Mouse (Mus musculus) c-Kit-positive CD71-positive TER-119-negative erythroid progenitor cells, embryonic 14.5 days (primary cell): ENCODE measurements around the gene Gm20458.

Experiments
- DNase-seq: peaks from one replicate; pipeline ENCODE4 v3.0.0-alpha.2; 2013; ENCODE audit warnings: low read depth

Gene Gm20458

DNA sequence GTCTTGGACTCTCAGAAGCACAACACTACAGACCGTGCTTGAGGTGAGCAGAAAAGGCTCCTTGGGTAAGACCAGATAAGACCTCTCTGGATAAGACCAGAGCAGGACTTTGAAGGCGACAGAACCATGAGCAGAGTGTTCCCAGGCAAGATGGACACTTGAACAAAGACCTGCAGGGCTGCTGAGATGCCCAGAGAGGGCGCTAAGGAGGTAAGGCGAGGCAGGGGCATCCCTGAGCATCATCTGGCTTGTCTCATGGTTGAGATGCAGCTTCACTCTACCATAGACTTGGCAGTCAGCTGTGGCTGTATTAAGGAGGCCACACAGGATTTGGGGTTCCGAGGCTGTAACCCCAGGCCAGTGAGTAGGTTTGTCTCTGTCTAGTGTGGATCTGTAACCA is 38.5 kb downstream of the Gm20458 start:
- no peak for DNase-seq

DNA sequence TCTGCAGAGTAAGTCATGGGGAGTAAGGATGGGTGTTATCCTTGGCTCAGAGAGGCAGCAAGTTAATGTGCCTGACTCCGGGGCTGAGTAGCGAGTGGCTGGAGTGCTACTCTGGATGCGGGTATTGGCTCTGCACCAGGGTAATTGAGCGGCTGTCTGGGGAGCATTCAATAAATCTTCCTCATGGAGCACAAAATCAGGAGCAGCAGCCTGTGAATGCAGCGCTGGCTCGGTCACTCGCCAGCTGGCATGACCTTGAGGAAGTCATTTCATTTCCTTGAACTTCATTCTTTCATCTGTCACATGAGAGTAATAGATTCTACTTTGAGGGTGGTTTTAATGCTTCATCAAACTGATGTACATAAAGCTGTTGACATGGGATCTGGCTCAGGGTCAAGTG is 39.7 kb downstream of the Gm20458 start:
- DNase-seq: no peak

- no peak for DNase-seq
Measured at GRCm38 (mm10) chr2:164504919-164505318, 44.2 kb downstream of the Gm20458 start.

GRCm38 (mm10) chr2:164505619-164506347 is 45.0 kb downstream of the Gm20458 start:
- DNase-seq: no peak

DNA sequence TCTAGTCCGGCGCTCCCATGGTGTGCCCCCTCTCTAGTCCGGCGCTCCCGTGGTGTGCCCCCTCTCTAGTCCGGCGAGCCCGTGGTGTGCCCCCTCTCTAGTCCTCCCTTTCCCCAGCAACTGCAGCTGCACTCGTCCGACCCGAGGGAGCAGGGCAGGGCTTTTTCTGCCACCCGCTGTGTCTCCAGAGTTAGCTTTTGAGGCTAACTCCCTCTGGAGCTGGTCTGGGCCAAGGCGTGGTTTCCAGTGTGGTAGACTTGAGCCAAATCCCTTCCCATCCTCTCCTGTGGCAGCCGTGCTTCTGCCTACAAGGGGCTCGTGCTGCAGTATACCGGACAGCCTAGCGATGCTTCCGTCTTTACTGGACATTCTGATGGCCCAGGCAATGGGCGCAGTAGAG is 47.0 kb downstream of the Gm20458 start:
- DNase-seq: no peak

DNA sequence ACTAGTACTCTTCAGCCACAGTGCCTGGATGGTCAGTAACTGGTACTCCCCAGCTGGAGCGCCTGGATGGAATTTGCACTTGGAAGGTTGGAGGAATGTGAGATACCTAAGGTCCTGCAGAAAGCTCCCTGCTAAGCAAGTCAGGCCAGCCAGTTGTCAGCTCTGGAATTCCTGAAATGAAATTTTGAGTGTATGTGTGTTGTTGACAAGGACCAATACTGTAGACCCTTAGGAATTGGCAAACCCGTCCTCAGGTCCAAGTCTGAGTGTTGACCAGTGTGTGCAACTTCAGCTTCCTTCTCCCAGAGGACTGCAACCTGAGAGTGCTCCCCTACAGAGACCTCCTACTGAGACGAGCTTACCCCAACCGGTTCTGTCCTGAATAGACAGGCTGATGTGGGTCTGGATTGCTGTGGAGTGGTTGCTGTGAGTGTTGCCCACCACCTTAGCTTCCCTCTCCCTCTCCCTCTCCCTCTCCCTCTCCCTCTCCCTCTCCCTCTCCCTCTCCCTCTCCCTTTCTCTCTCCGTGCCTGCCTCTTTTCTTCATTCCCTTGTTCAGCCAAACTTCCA is 49.9 kb downstream of the Gm20458 start:
- DNase-seq: no peak

DNA sequence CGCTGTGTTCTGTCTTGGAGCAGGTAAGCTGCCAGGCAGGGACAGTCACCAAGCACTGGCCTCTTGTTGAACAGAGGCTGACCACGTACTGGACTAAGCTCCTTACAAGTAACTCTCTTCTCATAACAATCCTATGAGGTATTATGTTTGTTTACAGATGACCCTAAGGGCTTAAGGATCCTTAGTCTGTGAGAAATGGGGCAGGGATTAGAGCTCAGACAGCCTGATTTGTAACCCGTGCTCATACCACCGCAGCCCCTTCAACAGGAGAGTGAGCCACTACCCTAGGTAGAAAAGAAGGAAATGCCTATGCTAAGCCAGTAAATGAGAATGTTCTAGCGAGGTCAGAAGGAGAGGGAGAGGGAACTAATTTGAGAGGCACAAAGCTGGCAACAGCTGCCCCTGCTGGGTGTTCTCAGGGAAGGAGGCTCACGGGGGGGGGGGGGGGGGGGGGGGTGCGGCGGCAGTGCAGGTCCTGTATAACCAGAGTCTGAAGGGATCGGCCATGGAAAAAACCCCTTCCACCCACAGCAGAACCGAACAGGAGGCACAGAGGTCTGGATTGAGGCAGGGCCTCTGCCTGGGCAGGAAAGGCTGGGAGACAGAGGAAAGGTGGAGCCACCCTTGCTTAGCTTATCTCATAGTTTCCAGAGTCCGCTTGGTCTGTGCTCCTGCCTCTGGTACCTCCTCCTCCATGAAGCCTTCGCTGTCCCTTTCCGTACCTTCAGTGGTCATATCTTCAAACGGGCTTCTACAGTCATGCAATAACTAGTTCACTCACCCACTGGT is 51.5 kb downstream of the Gm20458 start:
- DNase-seq: no peak

GRCm38 (mm10) chr2:164513389-164513788 is 52.6 kb downstream of the Gm20458 start:
- DNase-seq: no peak

DNA sequence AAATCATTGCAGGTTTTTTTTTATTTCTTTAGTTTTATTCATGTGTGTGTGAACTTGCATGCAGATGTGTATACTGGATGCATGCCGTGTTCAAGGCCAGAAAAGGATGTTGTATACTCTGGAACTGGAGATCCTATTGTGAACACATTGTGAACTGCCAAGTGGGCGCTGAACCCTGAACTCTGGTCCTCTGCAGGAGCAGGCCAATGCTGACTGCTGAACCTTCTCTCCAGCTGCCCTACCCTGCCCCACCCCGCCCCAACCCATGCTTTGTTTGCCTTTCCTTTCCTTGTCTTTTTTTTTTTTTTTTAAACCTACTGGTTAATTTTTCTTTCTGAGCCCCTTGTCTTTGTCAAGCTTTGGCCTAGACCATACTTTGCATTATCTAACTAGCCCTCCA is 54.1 kb downstream of the Gm20458 start:
- no peak for DNase-seq

- DNase-seq: no peak
Measured at GRCm38 (mm10) chr2:164515897-164516296, 55.1 kb downstream of the Gm20458 start.

DNA sequence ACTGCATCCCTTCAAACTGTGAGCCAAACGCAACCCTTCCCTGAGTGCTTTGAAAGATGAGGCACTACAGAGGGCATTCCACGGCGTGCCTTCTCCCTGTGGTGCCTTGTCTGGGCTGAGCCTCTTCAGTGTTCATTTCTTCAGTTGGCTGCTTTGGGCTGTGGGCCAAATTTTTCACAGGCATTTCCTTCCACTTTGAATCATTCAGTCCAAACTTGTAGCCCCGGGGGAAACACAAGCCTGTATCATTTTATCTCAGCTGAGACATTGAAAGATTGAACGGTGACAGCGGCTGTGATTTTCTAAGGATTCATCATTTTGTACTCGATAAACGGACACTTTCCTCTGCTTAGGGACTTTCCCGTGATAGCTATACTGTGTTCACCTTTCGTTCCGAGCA is 55.8 kb downstream of the Gm20458 start:
- no peak for DNase-seq

DNA sequence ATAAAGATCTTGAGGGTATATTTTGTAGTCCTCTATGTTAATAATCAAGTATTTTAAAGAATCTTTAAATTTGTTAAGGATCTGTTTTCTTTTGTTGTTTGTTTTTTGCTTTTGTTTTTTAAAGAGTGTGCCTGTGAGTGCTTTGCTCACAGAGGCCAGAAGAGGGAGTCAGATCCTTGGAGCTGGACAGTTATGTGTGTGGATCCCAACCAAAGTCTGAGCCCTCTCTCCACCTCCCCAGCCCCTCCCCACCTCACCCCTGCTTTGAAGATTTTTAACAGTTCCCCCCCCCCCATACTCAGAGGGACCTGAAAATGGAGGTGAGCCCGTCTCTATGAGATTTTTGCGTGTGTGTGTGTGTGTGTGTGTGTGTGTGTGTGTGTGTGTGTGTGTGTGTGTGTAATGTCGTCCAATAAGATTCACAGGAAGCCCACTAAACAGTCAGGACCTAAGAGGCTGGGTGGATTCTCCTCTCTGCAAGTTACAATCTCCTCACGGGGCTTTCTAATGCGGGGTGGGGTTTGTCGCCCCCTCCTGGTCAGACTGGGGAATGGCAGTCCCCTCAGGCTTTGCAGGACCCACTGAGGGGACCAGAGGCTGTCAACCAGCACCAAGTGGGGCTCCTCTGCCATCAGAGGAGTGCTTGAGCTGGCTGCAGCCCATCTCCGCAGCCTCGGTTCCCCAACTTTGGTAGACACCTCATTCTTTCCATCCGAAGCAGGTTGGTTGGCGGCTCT is 56.9 kb downstream of the Gm20458 start:
- peak; percentile 41 for DNase-seq

- no peak for DNase-seq
Measured at GRCm38 (mm10) chr2:164518266-164519170, 57.8 kb downstream of the Gm20458 start.

GRCm38 (mm10) chr2:164519171-164519526 is 58.4 kb downstream of the Gm20458 start:
- DNase-seq: no peak

GRCm38 (mm10) chr2:164520782-164521181 is 60.0 kb downstream of the Gm20458 start:
- no peak for DNase-seq

DNA sequence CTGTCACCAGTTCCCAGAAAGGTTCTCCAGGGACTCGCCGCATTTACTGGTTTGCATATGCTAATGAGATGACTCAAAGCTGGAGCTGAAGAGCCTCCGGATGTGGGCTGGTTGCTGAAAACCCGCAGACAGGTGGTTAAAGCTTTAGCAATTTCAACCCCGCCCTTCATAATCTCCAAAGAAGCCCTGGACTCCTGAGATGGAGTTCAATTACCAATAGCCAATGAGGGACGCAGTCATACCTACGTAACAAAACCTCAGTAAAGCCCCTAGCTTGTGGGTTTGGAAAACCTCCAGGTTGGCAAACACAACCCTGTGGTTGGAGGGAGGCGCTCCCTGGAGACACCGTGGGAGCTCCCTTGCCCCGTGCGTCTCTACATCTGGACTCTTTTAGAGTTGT is 61.1 kb downstream of the Gm20458 start:
- no peak for DNase-seq

DNA sequence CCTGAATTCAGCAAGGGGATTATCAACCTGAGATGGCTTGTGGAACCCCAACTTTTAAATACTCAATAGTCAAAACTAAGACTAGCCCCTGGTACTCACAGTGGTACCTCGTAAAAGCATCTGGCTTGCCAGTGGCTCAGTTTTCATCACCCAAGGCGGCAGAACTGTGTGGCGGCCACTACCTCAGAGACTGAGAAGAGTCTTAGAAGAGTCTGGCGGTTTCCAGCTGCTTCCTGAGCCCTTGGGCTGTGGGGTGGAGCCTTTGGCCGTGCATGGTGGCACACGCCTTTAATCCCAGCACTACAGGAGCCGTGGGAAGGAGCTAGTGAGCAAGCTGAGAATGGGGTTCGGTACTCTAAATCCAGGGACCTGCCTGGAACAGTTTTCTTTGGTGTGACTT is 61.5 kb downstream of the Gm20458 start:
- DNase-seq: no peak

GRCm38 (mm10) chr2:164523301-164523773 is 62.6 kb downstream of the Gm20458 start:
- no peak for DNase-seq

DNA sequence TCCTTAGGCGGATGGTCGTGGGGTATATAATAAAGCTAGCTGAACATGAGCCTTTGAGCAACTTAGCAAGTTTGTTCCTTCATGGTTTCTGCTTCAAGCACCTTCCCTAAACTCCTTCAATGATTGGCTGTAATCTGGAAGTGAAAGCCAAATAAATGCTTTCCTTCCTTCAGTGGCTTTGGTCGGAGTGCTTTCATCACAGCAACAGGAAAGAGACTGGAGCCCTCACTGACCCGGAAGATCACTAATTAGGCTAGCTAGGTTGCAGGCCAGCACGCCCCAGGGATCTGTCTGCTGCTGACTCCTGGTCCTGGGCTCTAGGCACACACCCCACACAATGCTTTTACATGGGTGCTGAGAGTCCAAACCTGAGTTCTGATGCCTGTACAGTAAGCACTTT is 67.8 kb downstream of the Gm20458 start:
- no peak for DNase-seq

DNA sequence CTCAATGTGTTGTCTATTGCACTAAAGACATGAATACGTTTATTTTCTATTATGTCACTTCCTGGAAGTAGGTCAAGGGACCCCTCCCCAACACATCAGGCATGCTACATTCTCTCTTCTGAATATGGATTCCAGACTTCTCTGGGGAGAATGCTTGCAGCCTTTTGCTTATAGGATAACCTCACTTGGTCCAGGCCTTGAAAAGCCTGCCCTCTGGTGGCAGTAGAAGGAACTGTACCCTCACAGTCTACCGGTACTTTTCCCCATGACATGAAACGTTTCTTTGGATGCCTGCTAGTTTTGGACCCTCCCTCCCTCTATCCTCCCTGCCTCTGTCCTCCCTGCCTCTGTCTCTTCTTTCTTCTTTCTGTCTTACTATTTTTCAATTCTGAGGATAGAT is 70.4 kb downstream of the Gm20458 start:
- peak; percentile 35 for DNase-seq

DNA sequence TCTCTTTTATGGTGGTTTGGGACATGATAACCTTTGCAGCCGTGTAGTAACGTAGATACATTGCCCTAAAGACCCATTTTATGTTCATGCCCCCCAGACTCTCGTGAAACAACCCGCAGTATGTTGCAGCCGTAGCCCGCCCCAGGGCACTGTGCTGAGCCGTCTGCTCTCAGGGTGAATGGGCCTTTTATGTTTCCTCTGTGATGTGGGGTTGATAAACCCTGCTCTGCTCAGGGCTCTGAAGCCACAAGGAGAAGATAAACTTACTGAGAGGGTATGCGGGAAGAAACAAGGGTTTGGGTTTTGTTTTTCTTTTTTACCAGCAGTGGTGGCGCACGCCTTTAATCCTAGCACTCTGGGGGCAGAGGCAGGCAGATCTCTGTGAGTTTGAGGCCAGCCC is 73.5 kb downstream of the Gm20458 start:
- DNase-seq: no peak
